Mouse (Mus musculus) ovary, postnatal 10 days (tissue): ENCODE results near the gene Slc30a3.

ENCODE experiments used
- DNase-seq: peaks from one replicate; pipeline ENCODE4 v3.0.0; 2022; ENCODE audit warnings: low spot score

Slc30a3 gene

DNA sequence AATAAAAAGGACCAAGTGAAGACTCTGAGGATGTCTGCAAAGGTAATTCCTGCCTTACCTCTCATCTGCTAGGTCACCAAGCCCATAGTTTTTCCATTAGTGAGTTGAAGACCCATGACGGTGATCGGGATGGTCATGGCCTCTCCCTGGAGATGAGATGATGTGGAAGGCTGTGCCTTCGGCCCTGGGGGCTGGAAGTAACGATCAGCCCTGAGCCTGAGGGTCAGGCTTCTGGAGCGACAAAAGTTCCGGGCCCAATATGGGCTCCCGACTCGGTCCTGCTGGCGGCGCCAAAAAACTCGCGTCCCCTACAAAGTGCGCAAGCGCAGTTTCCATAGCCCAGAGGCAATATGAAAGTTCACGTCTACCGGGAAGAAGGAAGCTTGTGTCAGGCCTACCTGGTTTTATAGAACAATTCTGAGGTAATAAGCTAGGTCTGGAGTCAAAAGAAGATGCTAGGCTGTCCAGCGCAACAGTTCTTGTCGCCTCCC is at the start of gene Slc30a3:
Gene Slc30a3, minus strand, starts transcription at position 238 of the 491 bp plus-strand sequence.
- DNase-seq = no peak

DNA sequence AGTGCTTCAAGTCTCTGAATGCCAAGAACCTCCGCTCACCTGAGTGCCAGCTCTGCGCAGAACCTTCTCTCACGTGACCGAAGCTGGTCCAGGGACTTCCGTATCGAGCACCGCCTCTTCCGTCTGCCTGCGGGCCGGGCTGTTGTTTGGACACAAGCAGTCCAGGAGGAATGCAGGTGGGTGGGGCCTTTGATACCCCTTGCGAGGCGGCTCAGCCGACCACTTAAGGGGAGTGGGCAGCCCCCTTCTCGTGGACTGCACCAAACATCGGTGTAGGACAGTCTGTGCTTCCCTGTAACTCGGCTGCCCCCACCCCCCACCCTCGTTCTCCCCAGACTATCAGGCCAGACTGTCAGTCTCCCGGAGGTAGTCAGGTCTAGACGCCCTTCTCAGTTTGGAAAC is 46.1 kb upstream of the Slc30a3 start, which contains the start of gene Mpv17:
Gene Mpv17, minus strand, starts transcription at position 100 of the 402 bp plus-strand sequence.
- DNase-seq = peak; percentile 63

DNA sequence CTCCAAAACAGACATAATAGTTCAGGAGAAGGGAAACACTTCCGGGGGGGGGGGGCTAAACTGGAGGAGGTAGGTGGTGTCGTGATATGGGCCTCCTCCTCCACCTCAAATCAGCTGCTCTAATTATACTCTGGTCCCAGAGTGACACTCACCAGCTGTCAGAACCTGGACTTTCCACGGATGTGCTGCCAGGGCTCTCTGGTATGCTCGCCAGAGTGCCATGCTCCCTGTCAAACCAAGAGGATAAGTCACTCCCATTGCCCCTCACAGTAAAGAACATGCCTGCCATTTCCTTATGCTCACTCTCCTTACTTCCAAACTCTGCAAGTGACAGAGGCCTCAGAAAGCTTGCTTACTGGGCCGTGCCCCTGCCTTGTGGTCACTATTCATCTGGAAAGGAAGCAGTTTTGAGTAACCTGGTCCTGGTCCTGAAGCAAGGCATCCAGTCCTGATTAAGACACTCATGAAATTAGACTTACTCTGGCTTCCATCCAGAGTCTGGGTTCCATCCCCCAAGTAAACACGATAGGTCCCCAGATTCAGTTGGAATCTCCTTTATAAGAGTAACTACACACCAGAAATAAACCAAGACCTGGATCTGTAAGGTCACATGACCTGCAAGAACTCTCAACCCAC is 45.6 kb upstream of the Slc30a3 start:
- no peak for DNase-seq

DNA sequence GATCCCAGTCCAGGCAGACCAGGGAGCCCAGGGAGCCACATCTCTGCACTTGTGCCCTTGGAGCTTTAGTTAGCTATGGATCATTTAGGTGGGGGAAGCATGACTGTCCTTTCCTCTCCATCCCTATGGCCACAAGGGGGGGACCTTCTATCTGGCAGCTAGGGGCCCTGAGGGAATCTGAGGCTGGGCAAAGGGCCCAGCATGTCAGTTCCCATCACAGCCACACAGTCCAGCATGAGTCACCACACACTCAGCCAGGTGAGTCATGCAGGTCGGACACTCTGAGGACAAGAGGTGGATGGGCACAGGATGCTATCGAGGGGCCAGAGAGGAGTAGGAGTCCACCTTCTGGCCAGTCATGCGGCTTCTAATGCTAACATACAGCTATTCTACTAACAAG is 43.7 kb upstream of the Slc30a3 start:
- DNase-seq = no peak

DNA sequence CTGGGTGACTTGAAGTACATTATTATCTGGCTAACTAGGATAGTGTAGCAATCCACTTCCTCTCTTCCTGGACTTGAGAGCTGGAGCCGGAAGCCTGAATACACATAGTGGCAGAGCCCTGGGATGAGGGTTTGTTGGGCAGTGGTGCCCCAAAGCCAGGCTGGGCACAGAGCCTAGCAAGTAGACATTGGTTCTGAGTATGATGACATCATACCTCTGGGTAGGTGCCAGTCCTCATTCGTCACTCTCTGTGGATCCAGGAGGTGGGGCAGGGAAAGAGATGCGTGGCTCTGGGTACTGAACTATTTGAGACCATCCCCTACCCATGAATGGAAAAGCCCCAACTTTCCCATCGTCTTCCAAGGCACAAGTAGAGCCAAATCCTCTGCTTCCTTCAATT is 41.7 kb upstream of the Slc30a3 start:
- DNase-seq = no peak

DNA sequence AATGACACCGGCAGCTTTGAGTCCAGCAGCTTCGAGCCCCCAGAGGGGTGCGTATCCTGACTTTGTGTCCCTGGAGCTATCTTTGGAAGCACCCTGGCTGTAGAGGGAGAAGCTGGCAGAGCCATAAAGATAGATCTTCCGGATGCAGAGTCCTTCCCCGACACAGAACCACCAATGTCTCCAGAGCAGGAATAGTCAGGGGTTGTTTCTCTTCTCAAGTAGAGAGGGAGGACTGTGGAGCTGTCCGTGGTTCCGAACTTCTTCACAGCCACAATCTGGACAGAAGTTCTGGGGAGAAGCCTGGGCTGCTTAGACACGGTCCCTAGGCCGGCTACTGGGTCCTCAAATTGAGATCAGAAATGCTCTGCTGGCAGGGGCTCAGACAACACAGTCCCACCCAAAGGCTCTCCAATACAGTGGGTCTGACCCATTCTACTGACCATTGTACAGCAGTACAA is 31.0 kb upstream of the Slc30a3 start:
- DNase-seq = no peak

DNA sequence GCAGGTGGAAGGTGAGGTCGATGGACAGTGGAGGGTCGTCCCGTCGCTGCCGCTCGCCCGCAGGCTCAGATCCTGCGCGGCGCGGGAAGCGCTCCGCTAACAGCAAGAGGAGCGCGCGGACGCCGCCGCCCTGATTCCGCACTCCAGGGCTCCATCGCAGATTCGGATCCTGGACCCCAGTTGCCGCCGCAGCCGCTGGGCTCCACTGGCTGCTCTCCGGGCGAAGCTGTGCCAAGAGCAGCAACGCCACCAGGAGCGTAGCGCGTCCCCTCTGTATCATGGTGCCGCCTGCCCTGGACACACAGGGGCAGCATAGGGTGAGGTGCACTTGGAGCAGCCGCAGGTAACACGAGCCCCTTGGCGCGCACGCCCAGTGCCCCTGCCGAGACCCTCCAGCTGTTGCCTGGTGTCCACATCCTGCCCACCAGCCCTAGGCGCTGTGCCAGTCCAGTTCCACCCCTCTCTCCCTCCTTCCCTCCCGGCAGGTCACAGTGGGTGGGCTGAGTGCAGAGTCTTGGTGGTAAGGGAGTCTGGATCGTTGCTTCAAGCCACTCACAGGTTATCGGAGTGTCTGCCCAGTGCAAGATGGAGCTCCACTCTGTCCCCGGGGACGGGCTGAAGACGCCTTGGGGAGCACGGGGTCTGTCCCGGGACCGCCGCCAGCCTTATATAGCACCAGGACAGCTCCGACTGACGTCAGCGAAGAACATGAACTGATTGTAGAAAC is 30.4 kb upstream of the Slc30a3 start, which contains the start of gene Ucn:
Gene Ucn, minus strand, starts transcription at position 589 of the 727 bp plus-strand sequence.
- no peak for DNase-seq

DNA sequence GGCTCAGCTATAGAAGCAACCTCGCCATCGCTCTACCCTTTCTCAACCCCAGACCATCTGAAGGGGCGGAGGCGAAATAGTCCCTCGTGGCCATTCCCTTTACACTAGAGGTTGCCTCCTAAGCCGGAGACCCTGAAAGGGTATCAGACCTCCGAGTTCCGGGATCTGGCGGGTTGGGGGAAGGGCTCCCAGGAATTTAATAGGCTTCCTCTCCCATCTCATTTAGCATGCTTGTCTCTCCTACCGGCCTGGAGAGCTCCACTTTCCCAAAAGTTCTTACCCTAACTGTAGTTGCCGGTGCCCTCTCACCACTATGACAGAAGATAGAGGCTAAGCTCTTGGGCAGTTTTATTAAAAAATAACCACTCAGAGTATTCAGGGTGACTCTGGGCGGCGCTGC is 29.6 kb upstream of the Slc30a3 start:
- no peak for DNase-seq

DNA sequence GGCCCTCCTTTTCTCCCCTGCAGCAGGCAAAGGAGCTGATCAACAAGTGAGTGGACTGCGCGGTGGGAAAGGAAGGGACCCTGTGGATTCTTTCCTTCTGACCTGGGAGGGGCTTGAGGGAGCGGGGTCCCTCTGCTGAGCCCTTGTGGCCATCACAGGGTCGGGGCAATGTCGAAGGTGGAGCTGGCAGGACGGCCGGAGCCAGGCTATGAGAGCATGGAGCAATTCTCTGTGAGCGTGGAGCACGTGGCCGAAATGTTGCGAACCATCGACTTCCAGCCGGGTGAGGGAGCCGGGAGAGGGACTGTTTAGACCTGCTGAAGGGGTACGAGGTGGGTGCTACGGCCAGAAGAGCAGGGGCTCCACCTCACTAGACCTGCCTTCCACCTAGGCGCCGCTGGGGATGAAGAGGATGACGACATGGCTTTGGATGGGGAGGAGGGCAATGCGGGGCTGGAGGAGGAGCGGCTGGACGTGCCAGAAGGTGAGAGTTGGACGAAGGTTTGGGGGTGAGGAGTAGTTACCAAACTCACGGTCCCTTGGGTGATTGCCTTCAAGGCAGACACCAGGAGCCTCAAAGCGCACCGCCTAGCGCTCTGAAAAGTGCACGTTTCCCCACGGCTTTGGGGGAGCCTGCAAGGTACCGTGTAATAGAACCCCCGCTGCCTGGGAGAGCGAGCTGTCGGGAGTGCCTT is 28.8 kb upstream of the Slc30a3 start:
- no peak for DNase-seq

DNA sequence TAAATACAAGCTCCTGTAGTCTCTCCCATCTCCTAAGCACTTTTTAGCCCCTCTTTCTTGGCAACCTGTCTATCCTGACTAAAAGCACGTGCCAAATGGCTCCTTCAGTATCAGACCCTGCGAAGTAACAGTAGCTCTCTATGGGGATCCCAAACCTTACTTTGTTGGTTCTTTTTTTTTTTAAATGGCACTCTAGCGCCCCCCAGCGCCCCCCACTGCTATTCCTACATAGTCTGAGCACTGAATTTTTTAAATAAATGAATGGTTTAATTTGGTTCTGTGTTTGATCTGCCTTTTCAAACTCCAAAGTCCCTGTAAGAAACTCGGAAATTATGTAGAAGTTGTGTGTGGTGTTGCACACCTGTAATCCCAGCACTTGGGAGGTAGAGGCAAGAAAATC is 18.0 kb upstream of the Slc30a3 start:
- no peak for DNase-seq

DNA sequence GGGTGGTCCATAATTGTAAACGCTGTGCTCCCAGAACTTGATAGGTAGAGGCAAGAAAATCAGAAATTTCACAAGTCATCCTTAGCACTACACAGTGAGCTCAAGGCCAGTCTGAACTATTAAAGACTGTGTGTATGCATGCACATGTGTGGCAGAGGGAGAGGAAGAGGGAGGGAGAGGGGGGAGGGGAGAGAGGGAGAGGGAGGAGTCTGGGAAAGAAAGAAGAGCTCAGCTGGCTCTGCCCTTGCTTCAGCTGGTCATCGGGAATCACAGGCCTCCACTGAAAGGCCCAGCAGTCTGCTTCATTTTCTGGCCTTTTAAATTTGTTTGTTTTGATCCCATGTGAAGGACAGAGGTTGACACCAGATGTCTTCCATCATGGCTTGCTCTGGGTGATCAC is 15.4 kb upstream of the Slc30a3 start:
- DNase-seq = no peak

DNA sequence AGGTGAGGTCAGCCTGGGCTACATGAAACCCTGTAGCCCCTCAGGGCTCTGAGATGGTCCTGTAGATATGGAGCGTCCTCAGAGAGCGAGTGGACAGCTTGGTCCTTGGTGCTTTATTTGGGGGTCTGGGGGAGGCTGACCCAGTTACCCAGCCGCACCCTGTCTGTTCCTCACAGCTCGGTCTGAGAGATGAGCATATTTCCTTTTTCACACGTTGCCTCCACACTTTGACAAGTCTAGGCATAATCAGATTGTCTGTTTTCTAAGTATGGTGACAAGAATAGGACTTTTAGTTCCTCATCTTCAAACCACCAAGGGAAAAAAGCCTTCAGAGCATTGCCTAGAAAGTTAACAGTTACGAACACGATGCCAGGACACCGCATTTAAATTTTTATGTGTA is 13.1 kb upstream of the Slc30a3 start:
- DNase-seq = no peak

DNA sequence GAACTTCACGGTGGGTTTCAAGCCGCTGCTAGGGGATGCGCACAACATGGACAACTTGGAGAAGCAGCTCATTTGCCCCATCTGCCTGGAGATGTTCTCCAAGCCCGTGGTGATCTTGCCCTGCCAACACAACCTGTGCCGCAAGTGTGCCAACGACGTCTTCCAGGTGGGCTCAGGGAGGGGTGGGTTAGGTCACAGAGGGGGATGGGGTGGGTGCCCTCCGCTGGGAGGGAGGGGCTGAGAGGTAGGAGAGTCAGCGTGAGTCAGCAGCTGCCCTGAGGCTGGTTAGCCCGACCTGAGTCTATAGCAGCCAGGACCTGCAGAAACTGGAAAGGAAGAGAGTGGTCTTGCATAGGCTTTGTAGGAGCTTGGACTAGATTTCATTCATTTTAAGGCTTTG is 8.9 kb upstream of the Slc30a3 start:
- DNase-seq = no peak

DNA sequence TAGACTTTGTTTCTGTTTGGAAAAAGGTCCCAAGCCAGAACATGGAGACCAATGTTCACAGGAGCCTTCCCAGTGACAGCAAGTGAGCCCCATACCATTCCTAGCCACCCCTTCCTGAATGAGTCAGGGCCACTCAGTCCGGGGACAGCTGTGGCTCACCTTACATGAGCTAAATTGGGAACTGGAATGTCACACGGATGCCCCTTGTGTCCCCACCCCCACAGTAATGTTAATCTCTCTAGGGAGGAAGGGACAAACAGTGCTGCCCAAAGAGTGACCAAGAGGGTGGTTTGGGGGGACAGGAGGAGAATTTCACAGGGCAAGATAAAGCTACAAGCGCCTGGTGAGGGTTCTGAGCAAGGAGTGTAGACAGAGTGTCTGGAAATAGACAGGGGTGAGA is 8.3 kb upstream of the Slc30a3 start, which contains the start of gene Trim54:
Gene Trim54, plus strand, starts transcription at position 359 of the 400 bp plus-strand sequence.
- DNase-seq = no peak

DNA sequence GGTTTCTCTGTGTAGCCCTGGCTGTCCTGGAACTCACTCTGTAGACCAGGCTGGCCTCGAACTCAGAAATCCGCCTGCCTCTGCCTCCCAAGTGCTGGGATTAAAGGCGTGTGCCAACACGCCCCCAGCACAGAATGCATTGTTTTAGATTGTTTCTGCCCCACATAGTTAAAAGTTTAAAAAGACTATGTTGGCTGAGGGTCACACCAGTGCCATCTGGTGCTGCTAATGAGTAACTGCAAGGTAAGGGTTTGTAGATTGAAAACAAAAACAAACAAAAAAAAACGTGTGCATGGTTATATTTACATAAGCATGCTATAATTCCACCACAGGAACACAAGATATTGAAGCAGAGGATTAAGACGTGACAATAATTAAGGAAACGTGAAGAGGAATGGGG is 2.7 kb upstream of the Slc30a3 start:
- no peak for DNase-seq

DNA sequence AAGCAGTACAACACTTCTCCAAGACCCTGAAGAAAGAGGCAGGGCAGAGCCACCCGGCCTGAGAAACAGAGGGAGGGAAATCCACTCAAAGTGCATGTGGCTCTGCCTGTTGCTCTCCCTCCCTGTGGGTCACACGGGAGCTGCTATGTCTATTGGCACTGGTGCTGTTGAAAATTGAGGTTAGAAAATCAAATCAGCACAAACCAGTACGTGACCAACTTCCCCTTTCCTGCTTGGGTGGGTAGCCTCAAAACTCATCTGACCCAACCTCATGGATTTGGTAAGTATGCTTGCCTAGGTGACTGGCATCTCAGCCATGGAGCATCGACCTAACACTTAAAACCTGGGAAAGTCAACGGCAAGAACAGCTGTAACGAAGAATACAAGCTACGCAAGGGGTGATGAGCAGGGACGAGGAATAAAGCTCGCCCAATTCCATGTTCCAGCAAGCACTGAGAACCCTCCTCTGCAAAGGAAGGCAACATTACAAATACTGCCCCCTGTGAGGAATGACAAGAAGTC is 2.2 kb downstream of the Slc30a3 start, which contains the start of gene Dnajc5g:
Gene Dnajc5g, plus strand, starts transcription at position 472 of the 522 bp plus-strand sequence.
- DNase-seq = no peak

DNA sequence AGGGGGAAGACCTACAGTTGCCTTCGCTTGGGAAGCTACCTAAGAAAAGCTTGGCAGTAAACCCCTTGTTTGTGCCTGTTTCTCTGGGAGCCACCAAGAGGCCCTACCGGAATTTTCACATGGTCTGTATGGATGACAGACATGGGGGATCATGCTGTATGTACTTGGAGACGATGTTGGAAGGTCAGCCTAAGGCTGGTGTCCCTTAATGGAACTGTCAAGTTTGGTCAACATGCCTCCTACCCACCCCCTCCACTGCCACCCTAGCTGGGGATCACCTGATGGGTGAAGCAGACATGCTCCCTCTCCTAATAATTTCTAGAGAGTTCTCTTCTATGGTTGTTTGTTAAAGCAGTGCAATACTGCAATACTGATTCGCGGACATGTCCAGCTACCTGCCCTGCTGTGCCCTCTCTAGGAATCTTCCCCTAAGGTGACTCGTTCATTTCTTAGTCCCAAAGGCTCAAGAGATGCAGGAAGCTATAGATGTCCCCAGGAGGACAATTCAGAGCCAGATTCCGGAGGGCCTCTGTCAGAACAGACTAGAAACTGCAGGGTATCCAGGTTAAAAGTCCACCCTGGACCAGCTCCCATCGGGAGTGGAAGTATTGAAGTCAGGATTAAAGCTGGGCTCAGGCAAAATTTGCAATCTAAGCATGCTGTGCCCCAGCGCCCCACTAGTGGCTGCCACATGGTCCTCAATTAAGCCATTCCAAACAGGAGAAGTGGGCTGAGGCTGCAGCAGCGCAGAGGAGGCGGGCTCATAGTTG is 12.1 kb downstream of the Slc30a3 start:
- no peak for DNase-seq

DNA sequence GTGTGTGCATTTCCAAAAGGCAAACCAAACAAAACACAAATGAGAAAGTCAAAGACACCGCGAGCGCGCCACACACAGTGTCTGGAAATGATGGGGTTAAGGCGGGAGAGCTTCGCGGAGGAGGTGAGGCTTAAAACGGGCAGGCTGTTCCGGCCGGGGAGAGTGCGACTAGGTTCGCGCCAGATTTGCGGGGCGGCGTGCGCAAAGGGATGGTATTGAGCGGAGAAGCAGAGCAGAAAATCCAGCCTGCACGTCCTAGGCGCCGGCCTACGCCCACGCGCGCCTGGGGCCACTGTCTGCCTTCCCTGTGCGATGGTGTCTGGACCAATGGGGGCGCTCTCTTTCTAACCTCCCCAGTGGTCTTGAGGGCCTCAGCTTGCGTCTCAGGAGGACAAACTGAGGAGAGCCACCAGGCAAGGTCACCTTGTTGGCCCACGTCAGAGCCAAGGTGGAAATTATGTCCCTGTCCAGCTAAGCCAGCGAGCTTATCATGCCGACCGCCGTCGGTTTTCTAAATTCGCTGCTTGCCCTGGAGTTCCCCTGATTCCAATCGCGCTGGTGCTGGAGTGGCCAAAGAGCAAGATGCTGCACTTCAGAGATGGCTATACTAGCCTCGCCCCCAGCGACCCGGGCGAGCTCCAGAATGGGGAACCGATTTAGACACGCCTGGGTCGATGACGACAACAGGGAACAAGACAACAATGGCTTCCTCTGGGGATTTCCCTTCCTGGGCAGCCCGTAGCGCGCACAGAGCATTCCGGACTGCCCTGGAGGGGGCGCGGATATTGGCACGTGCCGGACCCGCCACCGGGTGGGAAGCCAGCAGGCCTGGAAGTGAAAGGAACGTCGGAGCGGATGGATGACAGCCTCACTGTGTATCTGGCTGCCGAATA is 13.0 kb downstream of the Slc30a3 start:
- no peak for DNase-seq

DNA sequence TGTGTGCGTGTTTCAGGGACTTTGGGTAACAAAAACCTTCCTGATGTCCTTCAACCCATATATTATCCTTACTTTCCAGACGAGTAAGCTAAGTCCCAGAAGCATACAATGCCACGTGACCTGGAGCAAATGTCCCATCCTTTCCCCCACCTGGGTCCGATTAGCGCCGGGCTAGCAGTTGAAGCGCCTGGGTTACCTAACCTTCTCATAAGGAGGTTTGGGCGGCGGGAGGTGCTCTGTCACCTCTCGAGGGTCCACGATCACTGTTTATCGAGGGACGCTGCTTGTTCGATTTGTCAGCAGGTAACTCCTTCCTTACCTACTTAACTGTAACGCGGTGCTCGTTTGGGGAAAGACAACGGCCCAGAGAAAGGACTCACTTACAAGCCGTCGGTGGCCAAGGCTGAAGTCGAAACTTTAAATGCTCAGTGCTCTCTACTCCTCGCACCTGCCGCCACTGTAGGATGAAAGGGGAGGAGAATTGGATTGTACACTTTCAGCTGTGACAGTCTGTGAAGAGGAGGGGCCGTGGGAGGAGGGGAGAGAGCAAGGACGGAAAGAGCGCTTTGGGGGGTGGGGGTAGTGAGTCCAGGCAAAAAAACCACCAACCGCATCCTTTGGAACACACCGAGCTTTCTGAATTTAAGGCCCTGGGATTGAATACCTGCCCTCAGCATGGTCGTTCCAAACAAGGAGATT is 13.8 kb downstream of the Slc30a3 start:
- no peak for DNase-seq
